Mouse (Mus musculus): ENCODE measurements around the gene Panx3.

Gene Panx3

GRCm38 (mm10) chr9:37669115-37669514 is at the start of gene Panx3:
Gene Panx3 (minus strand): TSS chr9:37669235.
- DNase-seq (ENCODE audit: low spot score), result no peak

- DNase-seq (ENCODE audit: low spot score), result no peak
Measured at GRCm38 (mm10) chr9:37716150-37716549, 47.1 kb upstream of the Panx3 start, which contains the start of gene Olfr160. Gene Olfr160 (minus strand): TSS chr9:37716250.

- DNase-seq (ENCODE audit: low spot score), result no peak
Measured at GRCm38 (mm10) chr9:37689970-37690686, 21.1 kb upstream of the Panx3 start.

GRCm38 (mm10) chr9:37687941-37688303 is 18.9 kb upstream of the Panx3 start:
- DNase-seq (ENCODE audit: low spot score), result no peak

DNA sequence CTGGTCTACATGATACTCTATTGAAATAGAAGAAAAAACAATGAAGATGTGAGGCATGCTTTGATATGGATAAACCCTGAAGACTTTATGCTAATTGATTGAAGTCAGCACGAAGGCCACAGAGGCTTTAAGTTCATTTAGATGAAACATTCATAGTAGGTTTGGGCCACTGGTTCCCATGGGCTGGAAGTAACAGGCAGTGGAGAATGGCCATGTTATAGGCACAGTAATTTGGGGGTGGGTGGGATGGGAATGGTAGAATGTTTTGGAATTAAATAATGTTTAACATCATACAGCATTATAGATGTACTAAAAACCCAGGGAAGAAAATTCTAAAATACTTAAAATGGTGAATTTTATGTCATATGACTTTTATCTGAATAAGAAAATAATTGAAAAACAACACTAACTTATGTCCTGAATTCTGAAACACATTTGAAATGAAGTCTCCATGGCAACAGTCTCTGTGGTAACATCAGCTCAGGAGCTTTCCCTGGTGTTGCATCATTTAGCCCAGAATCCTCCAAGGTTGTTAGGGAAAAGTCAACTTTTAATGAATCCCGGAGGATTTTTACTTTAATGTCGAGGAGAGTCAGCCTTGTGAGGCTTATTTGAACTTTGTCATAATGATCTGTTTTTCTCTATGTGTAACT is 18.4 kb upstream of the Panx3 start:
- DNase-seq (ENCODE audit: low spot score), result no peak

GRCm38 (mm10) chr9:37681123-37681522 is 12.1 kb upstream of the Panx3 start:
- DNase-seq (ENCODE audit: low spot score), result no peak

- no peak for DNase-seq (ENCODE audit: low spot score)
Measured at GRCm38 (mm10) chr9:37675287-37675686, 6.3 kb upstream of the Panx3 start.

DNA sequence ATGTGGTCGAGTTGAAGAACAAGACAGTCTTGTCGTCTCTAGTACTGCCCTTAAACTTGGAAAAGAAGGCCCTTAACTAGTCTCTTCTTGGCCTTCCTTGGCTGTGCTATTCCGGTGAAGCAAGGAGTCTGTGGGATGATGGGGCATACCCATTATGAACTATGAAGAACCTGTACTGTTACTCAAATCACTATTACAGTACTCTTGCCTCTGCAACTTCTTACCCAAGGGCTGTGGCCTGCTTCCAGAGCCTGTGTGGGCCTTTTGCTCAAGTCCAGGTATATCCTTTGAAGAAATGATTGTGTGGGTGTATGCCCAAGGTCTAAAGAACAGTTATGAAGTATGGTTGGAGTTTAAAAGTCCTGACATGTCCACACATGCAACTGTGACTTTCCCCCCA is 1.2 kb upstream of the Panx3 start:
- no peak for DNase-seq (ENCODE audit: low spot score)

GRCm38 (mm10) chr9:37669678-37670077 is 643 bp upstream of the Panx3 start:
- no peak for DNase-seq (ENCODE audit: low spot score)

DNA sequence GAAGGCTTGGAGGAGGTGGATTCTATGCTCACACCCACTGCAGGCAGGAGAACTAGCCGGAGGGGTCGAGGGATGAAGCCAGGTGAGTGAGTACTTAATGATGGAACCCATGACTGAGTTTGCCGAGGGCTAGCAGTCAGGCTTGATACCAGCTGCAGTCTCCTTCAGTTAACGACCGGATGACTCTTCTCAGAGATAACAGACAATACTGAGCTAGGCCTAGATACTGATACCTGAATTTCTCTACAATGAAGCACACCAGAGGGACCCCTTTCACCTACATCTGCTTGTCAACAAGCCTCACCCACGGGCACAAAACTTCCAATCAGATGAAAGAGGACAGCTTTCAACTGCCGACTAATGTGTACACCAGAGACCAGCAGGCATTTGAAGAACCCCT is 3.0 kb downstream of the Panx3 start:
- DNase-seq (ENCODE audit: low spot score), result no peak

- no peak for DNase-seq (ENCODE audit: low spot score)
Measured at GRCm38 (mm10) chr9:37664604-37665003, 4.4 kb downstream of the Panx3 start.

DNA sequence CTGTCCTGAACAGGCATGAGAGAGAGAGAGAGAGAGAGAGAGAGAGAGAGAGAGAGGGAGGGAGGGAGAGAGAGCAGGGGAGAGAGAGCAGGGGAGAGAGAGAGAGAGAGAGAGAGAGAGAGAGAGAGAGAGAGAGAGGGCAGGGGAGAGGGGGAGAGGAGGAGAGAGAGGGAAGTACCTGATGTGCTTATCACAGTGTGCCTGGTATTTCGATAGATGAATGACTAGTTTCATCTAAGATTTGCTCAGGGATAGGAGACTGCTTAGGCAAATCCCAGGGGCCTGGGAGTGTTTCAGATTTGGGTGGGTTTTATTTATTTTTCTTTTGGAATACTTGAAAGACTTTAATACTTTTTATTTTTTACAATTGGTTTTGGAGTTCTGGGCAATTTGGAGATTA is 5.8 kb downstream of the Panx3 start:
- no peak for DNase-seq (ENCODE audit: low spot score)

GRCm38 (mm10) chr9:37659413-37659812 is 9.6 kb downstream of the Panx3 start:
- no peak for DNase-seq (ENCODE audit: low spot score)

DNA sequence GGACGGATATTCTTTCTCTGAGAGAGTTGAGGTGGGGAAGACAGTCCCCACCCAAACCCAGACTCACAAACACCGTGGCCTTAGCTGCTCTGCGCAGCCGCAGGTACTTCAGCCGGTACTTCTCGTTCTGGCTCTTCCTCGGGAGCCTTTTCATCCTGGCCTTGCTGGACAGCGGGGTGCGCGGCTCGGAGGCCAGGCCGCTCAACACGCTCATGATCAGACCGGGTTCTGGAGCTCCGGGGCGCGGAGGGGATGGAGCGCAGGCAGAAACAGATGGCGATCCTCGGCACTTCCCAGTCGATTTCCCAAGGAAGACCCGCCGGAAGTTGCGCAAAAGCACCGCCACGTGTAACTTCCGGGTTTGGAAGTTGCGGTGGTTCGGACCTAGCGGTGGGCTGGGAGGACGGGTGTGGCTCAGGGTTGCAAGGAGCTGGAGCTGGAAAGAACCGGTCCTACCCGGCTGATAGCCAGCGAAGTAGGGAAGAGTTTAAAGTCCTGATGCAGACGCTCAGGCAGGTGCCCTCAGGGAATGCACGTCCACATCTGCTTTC is 12.0 kb downstream of the Panx3 start, which contains the start of gene Tbrg1:
TSS of gene Tbrg1 (minus strand) at position 382 of the 551 bp plus-strand sequence.
- peak; percentile 86 for DNase-seq (ENCODE audit: low spot score)

GRCm38 (mm10) chr9:37656439-37656881 is 12.6 kb downstream of the Panx3 start:
- no peak for DNase-seq (ENCODE audit: low spot score)

- DNase-seq (ENCODE audit: low spot score), result no peak
Measured at GRCm38 (mm10) chr9:37655961-37656360, 13.1 kb downstream of the Panx3 start.

DNA sequence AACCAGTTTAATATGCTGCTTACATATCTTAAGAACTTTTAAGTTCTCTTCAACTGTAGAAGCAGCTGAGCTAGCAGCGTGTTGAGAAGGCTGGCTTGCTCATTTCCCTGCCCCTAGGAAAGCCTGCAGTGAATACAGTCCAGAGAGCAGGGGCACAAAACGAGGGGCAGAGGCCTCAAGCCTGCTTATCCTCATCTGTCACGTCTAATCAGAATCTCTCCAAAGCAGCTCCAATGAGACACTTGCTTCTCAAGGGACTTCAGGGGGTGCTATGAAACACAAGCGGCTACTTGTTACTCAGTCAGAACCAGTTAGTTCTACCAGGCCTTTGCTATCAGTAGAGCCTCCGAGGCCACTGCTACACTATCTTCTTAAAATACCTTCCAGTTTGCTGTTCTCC is 15.2 kb downstream of the Panx3 start:
- DNase-seq (ENCODE audit: low spot score), result no peak

DNA sequence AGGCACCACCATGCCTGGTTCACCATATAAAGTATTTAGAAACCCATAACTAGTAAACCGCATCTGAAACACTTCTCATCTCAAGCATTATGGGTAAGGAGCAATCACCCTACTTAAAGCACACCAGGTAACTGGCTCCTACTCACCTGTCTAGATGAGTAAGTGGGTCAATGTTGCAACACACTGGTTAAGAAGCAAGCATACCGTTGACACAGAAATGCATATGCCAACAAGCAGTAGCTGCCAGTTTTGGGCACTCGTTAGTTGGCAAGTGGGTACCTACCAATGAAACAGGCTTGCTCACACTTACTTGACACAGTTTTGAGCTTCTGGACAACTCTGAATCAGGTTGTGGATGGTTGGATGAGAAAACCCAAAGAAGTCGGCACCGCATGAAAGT is 18.4 kb downstream of the Panx3 start:
- DNase-seq (ENCODE audit: low spot score), result no peak

- DNase-seq (ENCODE audit: low spot score), result no peak
Measured at GRCm38 (mm10) chr9:37646246-37646645, 22.8 kb downstream of the Panx3 start.

- DNase-seq (ENCODE audit: low spot score), result no peak
Measured at GRCm38 (mm10) chr9:37638721-37639120, 30.3 kb downstream of the Panx3 start.

- DNase-seq (ENCODE audit: low spot score), result no peak
Measured at GRCm38 (mm10) chr9:37636800-37637542, 32.1 kb downstream of the Panx3 start.

GRCm38 (mm10) chr9:37636335-37636734 is 32.7 kb downstream of the Panx3 start:
- peak; percentile 76 for DNase-seq (ENCODE audit: low spot score)

- DNase-seq (ENCODE audit: low spot score), result no peak
Measured at GRCm38 (mm10) chr9:37634269-37634668, 34.8 kb downstream of the Panx3 start.

All from testis, postnatal 10 days (tissue).